Mouse (Mus musculus): Measurements from ENCODE around the gene Plcxd2. TPM values are rescaled to one million over a fixed set of nuclear protein-coding genes. Genes with fewer than 3 reads are reported as not detected.
A peak's percentile ranks its signal among the peaks of the same experiment; 100 is the strongest.

Plcxd2 gene
- total and polyA plus RNA-seq, 2 experiments = 20.2 to 40.7 TPM

- H3K36me3 ChIP-seq (ENCODE audit: control insufficient read depth, insufficient read depth, low read length) = no peaks in the 10 kb centered on the region
- no peak overlapping the region for H3K27ac ChIP-seq (replicated peaks; ENCODE audit: insufficient read depth, low read depth, low read length)
- TF ChIP-seq CTCF (IDR thresholded peaks at IDR 0.05; ENCODE audit: low read depth, low read length) = peak; percentile 63
- no peak for TF ChIP-seq POLR2A (IDR thresholded peaks at IDR 0.05; ENCODE audit: extremely low read depth, insufficient read depth, low read length)
- DNase-seq (ENCODE audit: extremely low read depth, low read depth, low spot score) = peak; percentile 74
- peaks cover 2% of the 10 kb centered on the region; the same call in 1 of the 2 replicates for H3K4me1 ChIP-seq (ENCODE audit: control insufficient read depth, insufficient read depth, low read length)
- H3K27me3 ChIP-seq (ENCODE audit: control insufficient read depth, insufficient read depth, low read length) = no peaks in the 10 kb centered on the region
- H3K79me2 ChIP-seq (ENCODE audit: control insufficient read depth, insufficient read depth, low read length) = no peaks in the 10 kb centered on the region
- H3K4me3 ChIP-seq (ENCODE audit: insufficient read depth, low read depth, low read length) = no peak overlapping the region
- 25% methylated on average over 5 of the region's 5 CpGs for WGBS
- H3K9ac ChIP-seq (ENCODE audit: low read depth, low read length) = no peak overlapping the region
These were observed 12.3 kb upstream of the Plcxd2 start for GRCm38 (mm10) chr16:46022189-46022928.

- Histone ChIP-seq H3K9ac (ENCODE audit: low read depth, low read length) (no peak overlapping the region), H3K36me3 (ENCODE audit: control insufficient read depth, insufficient read depth, low read length) (no peaks in the 10 kb centered on the region), H3K27ac (replicated peaks; ENCODE audit: insufficient read depth, low read depth, low read length) (no peak overlapping the region), H3K4me3 (ENCODE audit: insufficient read depth, low read depth, low read length) (no peak overlapping the region), H3K27me3 (ENCODE audit: control insufficient read depth, insufficient read depth, low read length) (no peaks in the 10 kb centered on the region), H3K79me2 (ENCODE audit: control insufficient read depth, insufficient read depth, low read length) (no peaks in the 10 kb centered on the region), H3K4me1 (ENCODE audit: control insufficient read depth, insufficient read depth, low read length) (peaks cover 2% of the 10 kb centered on the region; the same call in 1 of the 2 replicates)
- TF ChIP-seq CTCF (IDR thresholded peaks at IDR 0.05; ENCODE audit: low read depth, low read length) = no peak
- TF ChIP-seq POLR2A (IDR thresholded peaks at IDR 0.05; ENCODE audit: extremely low read depth, insufficient read depth, low read length) = no peak
- 91% methylated on average over 2 of the region's 2 CpGs for WGBS
- DNase-seq (ENCODE audit: extremely low read depth, low read depth, low spot score) = no peak
These were observed 11.3 kb upstream of the Plcxd2 start for GRCm38 (mm10) chr16:46021302-46021701.

GRCm38 (mm10) chr16:46020396-46020795 lies 10.4 kb upstream of the Plcxd2 start:
- Histone ChIP-seq H3K4me1 (ENCODE audit: control insufficient read depth, insufficient read depth, low read length) (peaks cover 2% of the 10 kb centered on the region; the same call in 1 of the 2 replicates), H3K4me3 (ENCODE audit: insufficient read depth, low read depth, low read length) (no peak overlapping the region), H3K9ac (ENCODE audit: low read depth, low read length) (no peak overlapping the region), H3K27ac (replicated peaks; ENCODE audit: insufficient read depth, low read depth, low read length) (no peak overlapping the region), H3K36me3 (ENCODE audit: control insufficient read depth, insufficient read depth, low read length) (no peaks in the 10 kb centered on the region), H3K79me2 (ENCODE audit: control insufficient read depth, insufficient read depth, low read length) (no peaks in the 10 kb centered on the region), H3K27me3 (ENCODE audit: control insufficient read depth, insufficient read depth, low read length) (no peaks in the 10 kb centered on the region)
- 85% methylated on average over 2 of the region's 2 CpGs for WGBS
- DNase-seq (ENCODE audit: extremely low read depth, low read depth, low spot score) = no peak
- TF ChIP-seq CTCF (IDR thresholded peaks at IDR 0.05; ENCODE audit: low read depth, low read length) = no peak
- TF ChIP-seq POLR2A (IDR thresholded peaks at IDR 0.05; ENCODE audit: extremely low read depth, insufficient read depth, low read length) = no peak

- TF ChIP-seq CTCF (IDR thresholded peaks at IDR 0.05; ENCODE audit: low read depth, low read length) (no peak), POLR2A (IDR thresholded peaks at IDR 0.05; ENCODE audit: extremely low read depth, insufficient read depth, low read length) (no peak)
- no peak overlapping the region for H3K4me3 ChIP-seq (ENCODE audit: insufficient read depth, low read depth, low read length)
- H3K27me3 ChIP-seq (ENCODE audit: control insufficient read depth, insufficient read depth, low read length) = no peaks in the 10 kb centered on the region
- H3K4me1 ChIP-seq (ENCODE audit: control insufficient read depth, insufficient read depth, low read length) = peaks cover 2% of the 10 kb centered on the region; the same call in 1 of the 2 replicates
- no peak overlapping the region for H3K27ac ChIP-seq (replicated peaks; ENCODE audit: insufficient read depth, low read depth, low read length)
- DNase-seq (ENCODE audit: extremely low read depth, low read depth, low spot score) = no peak
- H3K36me3 ChIP-seq (ENCODE audit: control insufficient read depth, insufficient read depth, low read length) = no peaks in the 10 kb centered on the region
- 85% methylated on average over 4 of the region's 4 CpGs for WGBS
- H3K9ac ChIP-seq (ENCODE audit: low read depth, low read length) = no peak overlapping the region
- H3K79me2 ChIP-seq (ENCODE audit: control insufficient read depth, insufficient read depth, low read length) = no peaks in the 10 kb centered on the region
These were observed 9.8 kb upstream of the Plcxd2 start for GRCm38 (mm10) chr16:46019799-46020198.

GRCm38 (mm10) chr16:46019359-46019758 lies 9.3 kb upstream of the Plcxd2 start:
- Histone ChIP-seq H3K9ac (ENCODE audit: low read depth, low read length) (no peak overlapping the region), H3K4me3 (ENCODE audit: insufficient read depth, low read depth, low read length) (no peak overlapping the region), H3K27ac (replicated peaks; ENCODE audit: insufficient read depth, low read depth, low read length) (no peak overlapping the region), H3K27me3 (ENCODE audit: control insufficient read depth, insufficient read depth, low read length) (no peaks in the 10 kb centered on the region), H3K79me2 (ENCODE audit: control insufficient read depth, insufficient read depth, low read length) (no peaks in the 10 kb centered on the region), H3K36me3 (ENCODE audit: control insufficient read depth, insufficient read depth, low read length) (no peaks in the 10 kb centered on the region), H3K4me1 (ENCODE audit: control insufficient read depth, insufficient read depth, low read length) (peaks cover 2% of the 10 kb centered on the region; the same call in 1 of the 2 replicates)
- no peak for TF ChIP-seq CTCF (IDR thresholded peaks at IDR 0.05; ENCODE audit: low read depth, low read length)
- no peak for TF ChIP-seq POLR2A (IDR thresholded peaks at IDR 0.05; ENCODE audit: extremely low read depth, insufficient read depth, low read length)
- 41% methylated on average over 1 of the region's 1 CpGs for WGBS
- no peak for DNase-seq (ENCODE audit: extremely low read depth, low read depth, low spot score)

- H3K27ac ChIP-seq (replicated peaks; ENCODE audit: insufficient read depth, low read depth, low read length) = peak overlapping the region; percentile 67
- DNase-seq (ENCODE audit: extremely low read depth, low read depth, low spot score) = peak; percentile 80
- WGBS = 55% methylated on average over 1 of the region's 1 CpGs
These were observed 1.7 kb upstream of the Plcxd2 start for GRCm38 (mm10) chr16:46011696-46012095.

More at GRCm38 (mm10) chr16:46011696-46012095, 1.7 kb upstream of the Plcxd2 start:
- peaks cover 7% of the 10 kb centered on the region for H3K36me3 ChIP-seq (ENCODE audit: control insufficient read depth, insufficient read depth, low read length)
- peaks cover 4% of the 10 kb centered on the region; the same call in 1 of the 2 replicates for H3K4me1 ChIP-seq (ENCODE audit: control insufficient read depth, insufficient read depth, low read length)
- peaks cover 21% of the 10 kb centered on the region; the same call in 1 of the 2 replicates for H3K79me2 ChIP-seq (ENCODE audit: control insufficient read depth, insufficient read depth, low read length)
- no peaks in the 10 kb centered on the region for H3K27me3 ChIP-seq (ENCODE audit: control insufficient read depth, insufficient read depth, low read length)
- H3K4me3 ChIP-seq (ENCODE audit: insufficient read depth, low read depth, low read length) = peak overlapping the region; percentile 45
- peak overlapping the region; percentile 18; the same call in 1 of the 2 replicates for H3K9ac ChIP-seq (ENCODE audit: low read depth, low read length)
- TF ChIP-seq POLR2A (IDR thresholded peaks at IDR 0.05; ENCODE audit: extremely low read depth, insufficient read depth, low read length) = no peak
- no peak for TF ChIP-seq CTCF (IDR thresholded peaks at IDR 0.05; ENCODE audit: low read depth, low read length)

Data from liver, adult 2 months (tissue).